Mouse (Mus musculus) heart, postnatal 36 days (tissue): ENCODE measurements at regions not wholly inside any gene's neighbourhood (a gene's known extent, or its start where the extent isn't known, plus 50 kb on each side); places are given as distances from the start of the nearest gene placed in this dataset.
A peak's percentile ranks its signal among the peaks of the same experiment; 100 is the strongest.

ENCODE experiments used
- DNase-seq, 2 experiments: peaks; one replicate each; pipeline ENCODE4 v3.0.0; 2021 to 2022
- intact Hi-C: fragments of 180-260 bp; cut with DNase I; formaldehyde crosslinking; loops from one replicate; pipeline ENCODE4 v1.15.1; 2025

DNA sequence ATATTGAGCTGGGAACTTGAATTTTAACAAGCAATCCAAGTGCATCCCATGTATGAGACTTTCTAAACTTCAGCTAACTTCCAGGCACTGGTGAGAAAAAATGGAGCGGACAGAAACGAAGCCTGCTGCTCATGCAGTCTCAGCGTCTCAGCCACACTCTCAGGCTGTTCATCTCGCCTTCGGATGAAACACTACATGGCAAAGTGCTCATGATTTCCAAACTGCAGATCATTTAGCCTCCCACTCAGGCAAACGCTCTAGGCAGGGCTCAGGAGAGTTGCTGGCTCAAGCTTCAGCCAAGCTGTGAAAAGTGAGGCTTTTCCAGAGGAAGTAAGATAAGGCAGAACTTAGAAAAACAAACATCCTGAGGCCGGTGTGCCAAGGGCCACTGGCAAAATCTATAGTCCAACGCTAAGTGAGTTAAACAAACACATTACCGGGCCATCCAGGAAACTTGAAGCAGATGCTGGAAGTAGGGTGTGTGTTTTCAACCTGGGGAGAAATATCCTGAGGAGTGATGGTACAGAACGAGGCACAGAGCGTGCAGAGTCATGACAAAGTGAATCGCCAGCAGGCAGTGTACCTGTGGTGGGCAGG lies 330.7 kb upstream of the Adamts9 start:
- intact Hi-C loops, result loop anchor here (5.0 kb wide), 4 partner anchors 102 to 397 kb away; partner anchors contain the start of gene Adamts9
- DNase-seq, result peak; percentile 44 to 45

DNA sequence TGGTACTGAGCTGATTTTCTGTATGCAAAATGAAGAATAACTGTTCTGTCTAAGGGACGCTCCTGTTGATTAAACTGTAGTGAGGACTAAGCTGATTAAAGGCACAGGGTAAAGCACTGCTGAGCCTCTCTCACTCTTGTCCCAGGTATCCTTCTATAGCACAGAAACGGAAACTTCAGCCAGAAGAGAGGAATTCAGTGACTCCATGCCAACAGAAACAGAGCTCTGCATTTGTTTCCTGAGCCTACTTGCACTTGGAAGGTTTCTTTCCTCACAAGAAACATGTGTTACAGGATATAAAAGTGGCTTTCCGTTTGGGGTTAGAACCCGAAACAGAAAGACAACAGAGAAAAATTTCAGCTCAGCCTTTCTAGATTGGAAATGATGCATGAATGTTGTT lies 328.9 kb upstream of the Adamts9 start:
- no peak for DNase-seq
- intact Hi-C loops, result loop anchor here (5.0 kb wide), 4 partner anchors 100 to 395 kb away; partner anchors contain the start of gene Adamts9

DNA sequence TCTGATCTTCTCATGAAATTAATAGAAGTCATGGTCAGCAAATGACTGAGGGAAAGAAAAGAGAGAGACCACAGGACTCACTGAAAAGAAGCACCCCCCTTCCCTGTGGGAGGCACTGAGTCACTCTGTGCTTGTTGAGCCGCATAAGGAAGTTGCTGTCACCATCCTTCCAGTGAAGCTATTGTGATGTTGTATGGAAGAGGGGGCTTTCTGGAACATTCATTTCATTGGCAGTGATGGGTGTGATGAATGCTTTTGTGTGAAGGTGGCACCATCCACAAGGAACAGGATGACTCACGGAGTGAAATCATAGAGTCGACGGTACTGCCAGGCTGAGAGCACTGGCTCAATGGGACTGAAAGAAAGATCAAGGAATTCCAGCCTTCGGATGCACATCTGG lies 323.5 kb upstream of the Adamts9 start:
- DNase-seq, result no peak
- intact Hi-C loops, result no loop called here

DNA sequence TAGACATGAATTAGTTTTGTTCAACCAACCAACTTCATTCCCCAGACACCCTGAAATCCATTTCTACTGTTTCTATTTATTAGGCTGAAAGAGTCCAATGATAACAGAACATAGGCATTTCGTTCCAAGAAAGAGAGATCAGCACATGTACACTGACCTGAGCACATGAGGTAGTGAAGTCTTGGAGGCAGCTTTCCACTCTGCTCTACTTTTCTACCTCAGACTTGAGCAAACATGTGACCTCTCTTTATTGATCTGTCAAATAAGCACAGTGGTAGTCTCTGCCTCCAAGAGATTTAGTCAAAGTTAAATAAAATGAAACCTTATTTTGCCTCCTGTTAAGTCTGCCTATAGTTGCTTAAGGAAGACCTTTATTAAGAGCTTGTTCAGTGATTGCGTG lies 321.9 kb upstream of the Adamts9 start:
- intact Hi-C loops, result no loop called here
- DNase-seq, result no peak

DNA sequence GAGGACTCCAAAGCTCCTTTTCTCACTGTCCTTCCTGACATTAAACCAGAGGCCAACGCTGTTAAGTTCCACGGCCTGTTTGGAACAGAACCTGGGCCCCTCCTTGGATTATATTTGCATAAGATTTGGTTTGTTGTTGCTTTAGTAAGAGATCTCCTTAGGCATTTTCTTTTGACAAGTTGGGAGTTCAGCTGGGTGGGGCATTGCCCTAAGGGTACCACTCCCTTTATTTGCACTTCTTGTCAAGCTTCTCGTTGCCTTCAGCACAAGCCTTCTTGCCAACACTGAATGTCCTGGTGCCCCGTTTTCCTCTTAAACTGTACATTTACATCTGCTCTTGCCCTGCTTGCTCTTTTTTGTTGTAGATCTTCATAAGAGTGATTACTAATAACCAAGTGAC lies 317.5 kb upstream of the Adamts9 start:
- intact Hi-C loops, result no loop called here
- DNase-seq, result no peak

DNA sequence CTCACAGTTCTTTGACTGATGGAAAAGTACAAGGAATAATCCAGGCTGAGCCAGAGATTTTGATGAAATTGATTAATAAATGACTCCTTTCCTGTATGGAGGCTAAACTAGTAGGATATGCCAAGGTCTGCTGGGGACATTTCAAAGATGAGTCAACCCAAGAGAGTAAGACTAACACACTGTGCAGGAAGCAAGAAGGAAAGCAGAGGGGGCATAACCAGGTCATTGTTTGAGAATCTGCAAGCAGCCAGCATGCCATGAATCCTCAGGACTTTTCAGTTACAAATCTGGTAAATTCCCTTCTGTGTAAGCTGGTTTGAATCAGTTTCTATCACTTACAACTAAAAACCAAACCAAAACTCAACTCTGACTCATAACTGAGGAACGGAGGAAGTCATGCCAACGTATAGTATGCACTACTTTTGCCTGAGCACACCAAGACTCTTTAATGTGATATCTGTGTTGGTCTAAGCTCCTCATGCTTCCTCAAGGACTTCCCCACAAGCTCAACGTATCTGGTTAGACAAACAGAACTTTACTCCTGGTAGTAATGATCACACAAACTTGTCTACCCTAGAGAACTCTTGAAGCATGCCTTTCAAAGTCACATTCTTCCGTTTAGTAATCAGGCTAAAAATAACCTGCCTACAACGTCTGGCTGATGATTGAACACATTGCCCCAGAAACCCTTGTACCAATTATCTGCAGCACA lies 314.0 kb upstream of the Adamts9 start:
- no peak for DNase-seq
- intact Hi-C loops, result no loop called here

DNA sequence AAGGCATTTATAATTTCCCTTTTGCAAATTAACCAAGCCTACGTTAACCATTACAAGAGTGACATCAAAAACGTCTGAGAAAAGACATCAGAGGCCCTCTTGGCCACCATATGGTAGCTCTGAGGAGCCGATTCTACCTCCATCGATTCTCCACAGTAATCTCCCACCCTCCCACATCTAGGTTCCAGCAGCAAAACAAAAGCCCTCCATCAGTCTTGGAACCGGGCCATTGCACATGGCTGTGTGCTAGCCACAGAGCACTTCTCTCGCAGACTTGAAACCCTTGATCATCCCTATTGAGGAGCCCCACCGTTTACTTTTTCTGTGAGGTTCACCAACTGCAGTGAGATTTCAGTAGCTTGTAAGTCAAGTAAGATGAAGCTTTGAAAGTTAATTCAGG lies 310.5 kb upstream of the Adamts9 start:
- no peak for DNase-seq
- intact Hi-C loops, result no loop called here

DNA sequence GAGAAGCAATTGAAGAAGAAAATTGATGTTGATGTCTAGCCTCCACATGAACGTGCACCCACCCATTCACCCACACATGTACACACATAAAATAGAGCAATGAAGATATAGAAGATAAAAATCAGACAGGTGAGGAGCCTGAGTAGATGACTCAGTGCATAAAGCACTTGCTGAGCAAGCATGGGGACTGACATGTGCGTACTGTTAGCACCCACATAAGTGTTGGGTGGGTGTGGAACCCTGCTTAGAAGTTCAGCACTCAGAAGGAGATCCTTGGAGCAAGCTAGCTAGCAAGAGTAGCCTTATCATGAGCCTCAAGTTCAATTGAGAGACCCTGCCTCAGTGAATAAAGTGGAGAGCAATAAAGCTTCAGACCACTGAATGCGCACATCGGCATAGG lies 305.7 kb upstream of the Adamts9 start:
- intact Hi-C loops, result no loop called here
- no peak for DNase-seq

DNA sequence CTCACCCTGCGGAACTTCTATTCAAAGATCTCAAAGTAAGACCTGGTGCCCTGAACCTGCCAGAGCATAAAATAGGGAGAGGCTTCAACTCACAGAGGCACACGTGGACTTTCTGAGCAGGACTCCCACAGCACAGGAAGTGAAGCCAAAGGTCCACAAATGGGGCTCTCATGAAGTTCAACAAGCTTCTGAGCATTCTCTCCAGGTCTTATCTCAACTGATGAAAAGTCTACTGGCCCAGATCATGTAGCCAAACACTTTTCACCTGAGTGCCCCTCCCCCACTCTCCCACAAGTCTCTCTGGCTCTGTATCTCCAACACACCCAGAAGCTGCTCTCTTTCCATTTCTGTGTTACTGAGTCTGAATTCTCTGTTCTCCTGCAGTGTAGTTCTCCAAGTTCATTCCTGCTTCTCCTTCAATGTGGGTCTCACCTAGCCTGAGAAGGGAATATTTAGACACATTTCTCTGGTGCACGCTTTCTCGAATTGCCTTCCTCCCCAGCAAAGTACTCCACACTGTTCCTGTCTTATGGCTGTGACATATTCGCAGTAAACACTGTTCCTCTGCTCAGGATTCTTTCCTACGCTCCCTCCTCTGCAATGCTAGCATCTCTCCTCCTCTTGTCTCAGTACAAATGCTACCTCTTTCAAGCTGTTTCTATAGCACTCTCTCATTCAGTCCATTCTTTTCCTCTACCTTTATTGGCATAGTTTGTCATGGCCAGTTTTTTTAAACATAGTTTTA lies 303.4 kb upstream of the Adamts9 start:
- no peak for DNase-seq
- intact Hi-C loops, result no loop called here

DNA sequence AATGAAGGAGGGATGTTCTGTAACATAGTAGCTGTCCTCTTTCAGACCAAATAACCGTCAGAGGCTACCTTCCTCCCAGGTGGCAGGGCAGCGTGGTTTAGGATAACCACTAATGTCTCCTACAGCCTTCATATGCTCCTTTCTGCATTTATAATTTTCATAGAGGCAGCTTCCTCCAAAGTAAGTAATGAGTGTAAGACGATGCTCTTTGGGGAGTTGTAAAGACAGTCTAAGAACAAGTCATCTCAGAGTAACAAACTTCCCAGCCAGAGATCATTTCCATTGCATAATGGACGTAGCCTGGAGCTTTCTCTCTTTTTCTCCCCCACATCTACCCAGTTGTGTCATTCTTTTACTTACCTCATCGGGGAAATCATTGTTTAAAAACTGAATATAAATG lies 292.3 kb upstream of the Adamts9 start:
- DNase-seq, result no peak
- intact Hi-C loops, result loop anchor here (5.0 kb wide), 1 partner anchor 82 kb away; no protein-coding TSS in a partner anchor

DNA sequence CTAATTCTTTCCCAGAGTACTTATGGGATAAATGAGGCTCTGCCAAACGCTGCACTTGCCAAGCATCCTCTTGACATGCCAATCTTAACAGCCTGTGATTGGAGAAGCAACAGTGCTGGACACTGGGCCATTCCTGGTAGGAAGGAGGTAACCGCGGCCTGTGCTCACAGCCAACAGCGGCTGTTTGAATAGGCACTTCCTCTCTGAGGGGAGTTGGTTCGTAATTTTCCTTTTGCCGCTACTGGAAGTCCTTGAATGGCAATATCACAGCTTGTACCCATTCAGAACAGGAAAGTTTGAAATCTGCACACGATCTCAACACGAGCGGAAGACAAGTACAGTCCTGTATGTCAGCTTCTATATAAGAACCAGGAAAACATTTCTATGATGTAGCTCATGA lies 289.3 kb upstream of the Adamts9 start:
- intact Hi-C loops, result loop anchor here (2.0 to 5.0 kb wide), 5 partner anchors 35 to 290 kb away; partner anchors contain the start of gene Adamts9
- peak; percentile 49 to 56 for DNase-seq

DNA sequence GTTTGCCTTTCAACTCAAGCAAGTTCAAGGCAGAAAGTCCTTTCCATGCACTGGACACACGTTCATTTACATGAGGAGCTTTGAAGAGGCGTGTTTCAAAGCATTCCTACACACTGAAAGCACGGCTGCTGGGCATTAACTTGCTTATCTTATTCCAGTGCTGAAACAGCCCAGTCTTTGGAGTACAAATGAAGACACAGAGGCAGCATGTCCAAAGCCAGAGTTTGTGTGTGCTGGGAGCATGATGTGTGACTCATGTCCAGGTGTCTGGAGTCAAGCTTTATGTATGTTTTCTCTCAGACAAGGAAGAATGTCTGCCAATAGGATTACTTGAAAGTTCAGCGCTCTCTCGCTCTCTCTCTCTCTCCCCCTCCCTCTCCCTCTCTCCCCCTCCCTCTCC lies 287.2 kb upstream of the Adamts9 start:
- intact Hi-C loops, result loop anchor here (5.0 kb wide), 3 partner anchors 33 to 243 kb away; no protein-coding TSS in a partner anchor
- DNase-seq, result no peak

DNA sequence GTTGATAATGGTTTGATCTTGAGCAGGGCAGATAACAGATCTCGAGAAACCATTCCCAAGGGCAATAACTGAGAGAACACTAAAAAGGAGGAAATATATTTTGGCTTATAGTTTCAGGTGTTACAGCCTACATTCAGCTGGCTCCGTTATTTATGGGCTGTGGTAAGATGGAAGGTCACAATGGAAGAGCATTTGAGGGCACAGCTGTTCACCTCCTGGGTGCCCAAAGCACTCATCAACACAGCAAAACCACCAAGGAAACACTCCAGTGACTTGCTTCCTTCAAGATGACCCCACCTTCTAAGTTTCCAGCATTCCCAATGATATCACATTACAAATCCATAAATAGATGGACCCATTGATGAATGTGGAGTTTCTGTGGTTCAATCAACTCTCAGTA lies 286.0 kb upstream of the Adamts9 start:
- no peak for DNase-seq
- intact Hi-C loops, result no loop called here

DNA sequence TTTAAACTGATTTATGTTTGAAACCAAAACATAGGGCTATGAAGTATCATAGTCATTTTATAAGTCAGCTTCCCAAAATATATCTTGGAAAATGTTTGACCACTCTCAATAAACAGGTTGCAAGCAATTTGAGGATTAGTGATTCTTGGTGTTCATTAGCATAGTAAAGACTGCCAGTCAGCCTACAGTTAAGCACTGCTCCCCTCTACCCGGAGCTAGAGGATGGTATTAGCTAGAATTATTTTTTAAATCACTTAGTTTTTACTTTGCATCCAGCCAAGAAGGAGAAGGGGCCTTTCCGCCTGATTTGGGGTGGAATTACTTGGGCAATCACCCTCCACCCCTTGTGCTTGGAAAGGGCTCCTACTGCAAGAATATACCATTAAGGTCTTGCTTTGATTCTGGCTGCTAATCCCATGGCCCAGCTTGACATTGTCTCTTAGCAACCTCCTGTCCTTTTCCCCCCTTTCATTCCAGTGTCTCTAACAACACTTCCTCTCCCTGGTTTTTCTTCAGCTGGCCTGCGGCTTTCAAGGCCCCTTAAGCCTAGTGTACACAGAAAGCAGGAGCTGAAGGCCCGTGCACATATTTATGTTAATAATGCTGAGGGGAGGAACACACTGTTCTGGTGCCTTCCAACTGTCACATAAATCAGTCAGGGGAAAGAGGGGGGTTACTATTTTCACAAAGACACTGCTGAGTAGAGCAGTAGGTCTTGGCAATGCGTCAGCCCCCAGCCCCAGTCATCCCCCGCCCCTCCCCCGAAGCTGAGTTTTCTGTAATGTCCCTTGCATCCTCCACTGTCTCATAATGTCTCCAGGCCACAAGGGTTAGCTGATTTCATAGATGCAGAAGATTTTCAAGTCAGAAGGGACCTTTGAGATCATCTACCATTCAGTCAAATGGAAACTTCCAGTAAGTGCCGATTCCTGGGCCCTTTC lies 280.6 kb upstream of the Adamts9 start:
- no peak for DNase-seq
- intact Hi-C loops, result no loop called here

DNA sequence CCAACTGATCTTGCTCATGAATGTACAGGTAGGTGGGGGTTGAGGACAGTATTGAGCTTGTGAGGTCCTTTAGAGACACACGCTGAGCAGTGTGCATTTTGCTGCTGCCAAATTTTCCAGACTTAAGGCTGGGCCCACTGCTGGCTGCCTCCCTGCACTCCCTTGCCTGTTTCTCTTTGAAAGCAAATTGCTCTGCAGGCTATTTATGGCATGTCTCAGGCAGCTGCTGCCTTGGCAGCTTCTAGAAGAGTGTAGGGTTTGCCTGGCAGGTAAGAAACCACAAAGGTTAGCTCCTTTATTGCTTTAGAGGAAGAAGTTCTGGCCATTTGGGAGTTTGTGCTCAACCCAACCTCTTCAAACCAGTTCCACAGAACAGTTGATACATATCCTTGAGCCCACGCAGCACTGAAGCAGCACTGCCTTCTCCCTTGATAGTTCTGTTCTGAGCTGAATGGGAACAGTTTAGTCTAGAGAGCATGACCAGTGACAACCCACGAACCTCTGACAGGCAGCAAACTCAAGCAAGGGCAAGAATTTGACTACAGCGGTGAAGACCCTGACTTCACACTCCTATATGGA lies 274.8 kb upstream of the Adamts9 start:
- no peak for DNase-seq
- intact Hi-C loops, result no loop called here

DNA sequence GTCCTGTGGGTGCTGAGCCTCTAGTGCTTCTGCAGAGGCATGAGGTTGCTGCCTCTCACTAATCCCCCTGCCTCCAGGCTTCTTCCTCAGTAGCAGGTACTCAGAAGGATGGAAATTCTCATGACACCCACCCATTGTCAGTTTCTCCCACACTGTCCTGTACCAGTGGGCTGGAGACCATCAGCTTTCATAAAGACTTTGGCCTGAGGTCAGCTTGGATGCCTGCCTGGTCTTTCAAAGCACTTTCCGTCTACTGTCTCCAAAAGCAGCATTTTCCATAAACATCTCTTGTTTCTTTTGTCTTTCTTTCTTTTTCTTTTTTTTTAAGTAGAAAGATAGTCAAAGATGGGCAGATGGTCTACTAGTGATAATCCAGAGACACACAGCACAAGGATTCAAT lies 257.6 kb upstream of the Adamts9 start:
- intact Hi-C loops, result no loop called here

DNA sequence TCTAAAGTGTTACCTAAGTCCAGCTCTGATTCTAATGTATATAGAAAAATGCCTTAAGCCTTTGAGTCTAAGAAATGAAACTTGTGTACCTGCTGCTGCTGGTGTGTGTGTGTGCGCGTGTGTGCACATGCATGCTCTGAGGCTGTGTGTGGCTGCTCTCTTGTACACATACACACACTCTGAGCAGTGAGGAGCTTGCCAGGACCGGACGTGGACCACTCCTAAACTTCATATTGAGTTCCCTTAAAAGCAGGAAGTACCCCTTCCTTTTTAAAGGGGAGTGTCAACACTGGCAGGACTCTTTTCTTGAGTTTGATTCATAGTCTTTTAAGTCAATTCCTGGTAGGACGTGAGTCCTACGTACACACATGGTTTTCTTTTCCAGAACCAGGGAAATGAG lies 251.4 kb upstream of the Adamts9 start:
- DNase-seq, result no peak
- intact Hi-C loops, result loop anchor here (5.0 kb wide), 1 partner anchor 38 kb away; no protein-coding TSS in a partner anchor

More for the DNA sequence above, 257.6 kb upstream of the Adamts9 start:
- DNase-seq, result no peak

DNA sequence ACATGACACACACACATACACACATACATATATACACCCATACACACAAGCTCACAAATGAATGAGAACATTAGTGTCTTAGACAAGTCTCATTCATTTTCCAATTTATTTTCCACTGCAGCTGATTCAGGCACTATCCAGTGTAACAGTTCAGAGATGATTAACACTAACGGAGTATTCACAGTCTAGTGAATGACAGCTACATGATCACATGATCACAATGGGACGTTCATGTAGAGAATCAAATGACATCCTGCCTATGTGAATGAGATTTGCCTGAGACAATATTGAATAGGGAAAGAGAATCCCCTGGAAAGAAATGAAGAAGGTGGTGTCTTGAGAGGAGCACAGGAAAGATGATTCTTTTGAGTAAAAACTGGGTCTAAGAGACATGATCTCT lies 249.7 kb upstream of the Adamts9 start:
- intact Hi-C loops, result no loop called here
- no peak for DNase-seq

DNA sequence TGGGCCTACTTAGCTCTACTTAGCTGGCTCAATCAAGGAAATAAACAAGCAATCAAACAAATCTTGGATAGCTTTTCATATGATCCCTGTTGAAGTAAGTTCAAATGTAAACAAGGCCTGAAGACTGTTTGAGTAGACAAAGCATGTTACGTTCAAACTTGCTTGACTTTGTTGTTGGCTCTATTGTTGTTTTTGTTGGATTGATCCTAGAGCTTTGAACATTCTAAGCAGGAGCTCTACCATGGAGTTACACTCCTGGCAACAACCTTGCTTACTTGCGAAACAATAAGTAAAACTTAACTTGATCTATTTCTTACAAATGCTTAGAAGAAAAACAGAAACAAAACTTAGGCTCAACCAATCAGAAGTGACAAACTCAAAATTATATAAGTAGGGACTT lies 247.7 kb upstream of the Adamts9 start:
- intact Hi-C loops, result no loop called here
- DNase-seq, result no peak

DNA sequence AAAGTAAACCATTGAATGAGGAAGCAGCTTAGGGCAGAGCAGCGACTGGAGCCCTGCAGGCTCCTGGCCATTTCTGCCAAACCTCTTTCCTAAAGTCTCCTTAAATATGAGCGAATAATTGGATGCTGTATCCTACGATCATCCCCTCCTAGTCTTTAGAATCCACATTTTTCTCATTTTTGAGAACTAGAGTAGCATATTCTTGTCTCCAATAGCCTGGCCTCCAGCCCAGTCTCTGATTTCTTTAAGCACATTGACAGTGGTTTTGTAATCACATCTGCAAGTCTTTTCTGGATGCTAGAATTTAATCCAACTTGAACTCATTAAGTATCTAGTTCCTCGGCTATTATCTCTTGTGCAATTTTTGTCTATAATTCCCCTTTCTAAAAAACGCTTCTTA lies 225.2 kb upstream of the Adamts9 start:
- DNase-seq, result no peak
- intact Hi-C loops, result loop anchor here (5.0 kb wide), 2 partner anchors 144 to 274 kb away; no protein-coding TSS in a partner anchor
